Mouse (Mus musculus) layer of hippocampus, adult 9-11 months (tissue): ENCODE measurements around the gene Trp53.
"Not testable (repeated sequence)": the region's sequence is repeated elsewhere in the genome, so short reads cannot be mapped to it uniquely, and the experiment has no call there.

Experiments used
- DNase-seq: peaks from one replicate; pipeline ENCODE4 v3.0.0; 2022

Trp53 gene

GRCm38 (mm10) chr11:69601768-69602167 is 21.6 kb downstream of the Trp53 start:
- DNase-seq: no peak

- no peak for DNase-seq
These were observed 23.4 kb downstream of the Trp53 start for GRCm38 (mm10) chr11:69603516-69603915.

- DNase-seq: no peak
These were observed 24.2 kb downstream of the Trp53 start for GRCm38 (mm10) chr11:69604347-69604746.

- DNase-seq: no peak
These were observed 24.9 kb downstream of the Trp53 start for GRCm38 (mm10) chr11:69604795-69605664.

GRCm38 (mm10) chr11:69605726-69606490 is 25.7 kb downstream of the Trp53 start, which contains the start of gene Atp1b2:
Atp1b2 (minus strand) TSS chr11:69605942.
- peak; percentile 80 for DNase-seq

GRCm38 (mm10) chr11:69606491-69606795 is 26.3 kb downstream of the Trp53 start:
- no peak for DNase-seq

- DNase-seq: no peak
These were observed 26.7 kb downstream of the Trp53 start for GRCm38 (mm10) chr11:69606832-69607231.

GRCm38 (mm10) chr11:69608525-69608924 is 28.4 kb downstream of the Trp53 start:
- no peak for DNase-seq

- no peak for DNase-seq
These were observed 29.3 kb downstream of the Trp53 start for GRCm38 (mm10) chr11:69609416-69609815.

GRCm38 (mm10) chr11:69610899-69611298 is 30.7 kb downstream of the Trp53 start:
- no peak for DNase-seq

- peak; percentile 82 for DNase-seq
These were observed 33.5 kb downstream of the Trp53 start for GRCm38 (mm10) chr11:69613553-69614256.

GRCm38 (mm10) chr11:69614257-69614588 is 34.1 kb downstream of the Trp53 start:
- DNase-seq: not testable (repeated sequence)

- DNase-seq: no peak
These were observed 36.6 kb downstream of the Trp53 start for GRCm38 (mm10) chr11:69616781-69617180.

- no peak for DNase-seq
These were observed 37.6 kb downstream of the Trp53 start, which contains the start of gene Shbg for GRCm38 (mm10) chr11:69617805-69618204. Shbg (minus strand) TSS chr11:69617905.

GRCm38 (mm10) chr11:69620394-69621081 is 40.4 kb downstream of the Trp53 start:
- no peak for DNase-seq

- DNase-seq: no peak
These were observed 41.6 kb downstream of the Trp53 start, which contains the start of gene Sat2 for GRCm38 (mm10) chr11:69621571-69622268. Sat2 (plus strand) TSS chr11:69622024.

- DNase-seq: no peak
These were observed 42.2 kb downstream of the Trp53 start for GRCm38 (mm10) chr11:69622406-69622805.

- no peak for DNase-seq
These were observed 42.8 kb downstream of the Trp53 start for GRCm38 (mm10) chr11:69623006-69623405.

GRCm38 (mm10) chr11:69624339-69624738 is 44.2 kb downstream of the Trp53 start:
- not testable (repeated sequence) for DNase-seq

- peak; percentile 67 for DNase-seq
These were observed 48.1 kb downstream of the Trp53 start for GRCm38 (mm10) chr11:69628286-69628685.

- DNase-seq: no peak
These were observed 49.6 kb downstream of the Trp53 start for GRCm38 (mm10) chr11:69629802-69630201.
